Mouse (Mus musculus): ENCODE data around the gene Spire2.

DNA sequence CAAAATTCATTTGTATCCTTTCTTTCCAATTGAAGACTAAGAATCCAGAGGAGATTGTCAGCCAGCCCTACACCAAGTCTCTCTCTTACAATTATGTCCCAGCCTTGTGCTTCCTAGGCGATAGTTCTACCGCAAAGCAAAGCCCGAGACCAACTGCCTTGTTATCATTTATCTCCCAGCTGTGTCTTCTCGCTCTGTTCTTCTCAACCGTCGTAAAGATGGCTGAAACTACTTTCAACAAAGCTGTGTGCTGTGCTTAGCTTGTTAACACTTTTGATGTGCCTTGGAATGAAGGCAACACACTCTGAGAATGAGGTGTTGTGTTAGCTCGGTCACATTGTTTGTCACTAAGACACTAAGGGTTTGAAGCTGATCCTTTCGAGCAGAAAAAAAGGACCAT, 703 bp upstream of the Spire2 start:
- TF ChIP-seq CTCF (IDR thresholded peaks at IDR 0.05; ENCODE audit: low read depth, low read length) (no peak), GATA1 (IDR thresholded peaks at IDR 0.05; ENCODE audit: borderline replicate concordance, low read length) (no peak), GATA2 (IDR thresholded peaks at IDR 0.05; ENCODE audit: borderline replicate concordance, low read depth, low read length) (no peak), POLR2AphosphoS5 (IDR thresholded peaks at IDR 0.05; ENCODE audit: insufficient replicate concordance, low read depth, low read length) (no peak), TAL1 (conservative IDR thresholded peaks at IDR 0.05; ENCODE audit: low read depth, low read length) (no peak)
